Mouse (Mus musculus): ENCODE results near the gene Tmem106c.

- TF ChIP-seq CTCF (IDR thresholded peaks at IDR 0.05; ENCODE audit: low read depth) (no peak), EP300 (optimal IDR thresholded peaks at IDR 0.05) (no peak)
Observed at GRCm38 (mm10) chr15:97992712-97993286, 28.8 kb downstream of the Tmem106c start.
